Mouse (Mus musculus) heart, embryonic 11.5 days (tissue): ENCODE measurements around the gene Hunk. TPM values are rescaled to one million over a fixed set of nuclear protein-coding genes. Genes with fewer than 3 reads are reported as not detected.

Experiments
- ATAC-seq: fragments of 200-750 bp; cut with Nextera tagmentation; replicated peaks from 2 replicates; pipeline ENCODE4 v1.8.0; 2017; ENCODE audit warnings: moderate library complexity; ENCODE audit not compliant: insufficient number of reproducible peaks, low FRiP score, low TSS enrichment
- H3K27ac ChIP-seq: fragments of 300-500 bp; sonication (generic); 2 replicates; pipeline ENCODE4 v1.5.1; 2014; ENCODE audit warnings: mild to moderate bottlenecking, low read depth, low read length
- H3K27me3 ChIP-seq: fragments of 300-500 bp; sonication (generic); 2 replicates; pipeline ENCODE4 v1.6.1; 2014; ENCODE audit warnings: mild to moderate bottlenecking, low read length, mixed read lengths; ENCODE audit not compliant: control insufficient read depth, insufficient read depth
- H3K36me3 ChIP-seq: fragments of 300-500 bp; sonication (generic); 2 replicates; pipeline ENCODE4 v1.6.1; 2014; ENCODE audit warnings: mild to moderate bottlenecking, low read length, moderate library complexity, mixed read lengths; ENCODE audit not compliant: control insufficient read depth, insufficient read depth
- H3K4me1 ChIP-seq: fragments of 300-500 bp; sonication (generic); 2 replicates; pipeline ENCODE4 v1.6.1; 2014; ENCODE audit warnings: low read length; ENCODE audit not compliant: control insufficient read depth, insufficient read depth
- H3K4me2 ChIP-seq: fragments of 300-500 bp; sonication (generic); 2 replicates; pipeline ENCODE4 v1.6.1; 2014; ENCODE audit warnings: mild to moderate bottlenecking, moderate library complexity
- H3K4me3 ChIP-seq: fragments of 300-500 bp; sonication (generic); 2 replicates; pipeline ENCODE4 v1.5.1; 2014; ENCODE audit warnings: low read depth, low read length
- H3K9ac ChIP-seq: fragments of 300-500 bp; sonication (generic); 2 replicates; pipeline ENCODE4 v1.6.1; 2014; ENCODE audit warnings: mild to moderate bottlenecking, low read depth, low read length, moderate library complexity
- H3K9me3 ChIP-seq: fragments of 300-500 bp; sonication (generic); replicated peaks from 2 replicates; pipeline ENCODE4 v1.6.1; 2016; ENCODE audit warnings: low read length; ENCODE audit not compliant: control insufficient read depth
- WGBS: fragments of 180-500 bp; shearing (Covaris S2); extraction: QIAGEN DNeasy Blood & Tissue Kit; methylation state at CpG from one replicate; pipeline ENCODE4 v1.1.7; 2014; ENCODE audit not compliant: insufficient replicate concordance; 5-methylcytosine and 5-hydroxymethylcytosine counted together
- polyA plus RNA-seq: library from polyadenylated mRNA; unstranded; fragments of >200 nt; fragmentation: Nextera tagmentation; extraction: Ambion mirVana; gene quantifications from 2 replicates; pipeline ENCODE4 v1.2.1, GENCODE M21; 2014

Hunk gene
- polyA plus RNA-seq, 1 experiment from 2014 or later = 16.4 TPM

GRCm38 (mm10) chr16:90485125-90485524 is 99.3 kb downstream of the Hunk start:
- WGBS = 92% methylated on average over 7 of the region's 7 CpGs
- H3K36me3 ChIP-seq = peaks cover 36% of the 10 kb centered on the region
- ATAC-seq = no peak
- H3K27ac ChIP-seq = no peak overlapping the region
- no peaks in the 10 kb centered on the region for H3K27me3 ChIP-seq
- no peak overlapping the region for H3K4me2 ChIP-seq
- H3K4me1 ChIP-seq = 0 out of 2 replicates have a peak, but pooled peaks cover under 1% of the 10 kb centered on the region
- no peak overlapping the region for H3K4me3 ChIP-seq
- H3K9ac ChIP-seq = no peak overlapping the region
- no peaks in the 10 kb centered on the region for H3K9me3 ChIP-seq

- Histone ChIP-seq H3K9me3 (no peaks in the 10 kb centered on the region), H3K4me3 (no peak overlapping the region), H3K27ac (no peak overlapping the region), H3K27me3 (no peaks in the 10 kb centered on the region), H3K4me1 (0 out of 2 replicates have a peak, but pooled peaks cover 2% of the 10 kb centered on the region), H3K9ac (no peak overlapping the region), H3K4me2 (no peak overlapping the region), H3K36me3 (peaks cover 36% of the 10 kb centered on the region)
- no peak for ATAC-seq
- 89% methylated on average over 4 of the region's 4 CpGs for WGBS
Measured at GRCm38 (mm10) chr16:90485599-90485998, 99.8 kb downstream of the Hunk start.

- H3K36me3 ChIP-seq = peaks cover 13% of the 10 kb centered on the region
- H3K9ac ChIP-seq = no peak overlapping the region
- no peak overlapping the region for H3K27ac ChIP-seq
- H3K4me3 ChIP-seq = no peak overlapping the region
- H3K27me3 ChIP-seq = no peaks in the 10 kb centered on the region
- WGBS = 67% methylated on average over 4 of the region's 4 CpGs
- H3K4me2 ChIP-seq = no peak overlapping the region
- no peak for ATAC-seq
- H3K9me3 ChIP-seq = no peaks in the 10 kb centered on the region
- H3K4me1 ChIP-seq = peaks cover 7% of the 10 kb centered on the region; the same call in 1 of the 2 replicates
Measured at GRCm38 (mm10) chr16:90490066-90490465, 104.3 kb downstream of the Hunk start.

GRCm38 (mm10) chr16:90491898-90492499 is 106.2 kb downstream of the Hunk start:
- ATAC-seq = no peak
- Histone ChIP-seq H3K4me2 (no peak overlapping the region), H3K9ac (no peak overlapping the region), H3K4me3 (no peak overlapping the region), H3K36me3 (peaks cover 17% of the 10 kb centered on the region), H3K27ac (no peak overlapping the region), H3K4me1 (peaks cover 7% of the 10 kb centered on the region; the same call in 1 of the 2 replicates), H3K9me3 (no peaks in the 10 kb centered on the region), H3K27me3 (no peaks in the 10 kb centered on the region)
- WGBS = 53% methylated on average over 5 of the region's 5 CpGs

GRCm38 (mm10) chr16:90496930-90497329 is 111.1 kb downstream of the Hunk start:
- WGBS = 47% methylated on average over 11 of the region's 11 CpGs
- Histone ChIP-seq H3K36me3 (peaks cover 20% of the 10 kb centered on the region), H3K27me3 (no peaks in the 10 kb centered on the region)

GRCm38 (mm10) chr16:90497749-90498464 is 112.1 kb downstream of the Hunk start:
- Histone ChIP-seq H3K36me3 (peaks cover 20% of the 10 kb centered on the region), H3K4me1 (peaks cover 2% of the 10 kb centered on the region; the same call in 1 of the 2 replicates)

More at GRCm38 (mm10) chr16:90496930-90497329, 111.1 kb downstream of the Hunk start:
- Histone ChIP-seq H3K4me1 (peaks cover 2% of the 10 kb centered on the region; the same call in 1 of the 2 replicates), H3K9ac (no peak overlapping the region), H3K4me2 (no peak overlapping the region), H3K9me3 (no peaks in the 10 kb centered on the region), H3K27ac (no peak overlapping the region), H3K4me3 (no peak overlapping the region)
- ATAC-seq = no peak

GRCm38 (mm10) chr16:90500809-90501208 is 115.0 kb downstream of the Hunk start:
- H3K4me3 ChIP-seq = no peak overlapping the region
- no peak for ATAC-seq
- H3K4me2 ChIP-seq = no peak overlapping the region
- H3K9me3 ChIP-seq = no peaks in the 10 kb centered on the region
- H3K27ac ChIP-seq = no peak overlapping the region
- no peaks in the 10 kb centered on the region for H3K27me3 ChIP-seq
- H3K4me1 ChIP-seq = peaks cover 2% of the 10 kb centered on the region; the same call in 1 of the 2 replicates
- no peak overlapping the region for H3K9ac ChIP-seq
- WGBS = 77% methylated on average over 6 of the region's 6 CpGs
- H3K36me3 ChIP-seq = peaks cover 9% of the 10 kb centered on the region

More at GRCm38 (mm10) chr16:90497749-90498464, 112.1 kb downstream of the Hunk start:
- H3K27me3 ChIP-seq = no peaks in the 10 kb centered on the region
- no peak overlapping the region for H3K9ac ChIP-seq
- no peak overlapping the region for H3K4me2 ChIP-seq
- H3K27ac ChIP-seq = no peak overlapping the region
- H3K9me3 ChIP-seq = no peaks in the 10 kb centered on the region
- no peak overlapping the region for H3K4me3 ChIP-seq
- 82% methylated on average over 16 of the region's 16 CpGs for WGBS
- no peak for ATAC-seq

- Histone ChIP-seq H3K9ac (no peak overlapping the region), H3K4me3 (no peak overlapping the region), H3K9me3 (no peaks in the 10 kb centered on the region), H3K27ac (no peak overlapping the region), H3K27me3 (no peaks in the 10 kb centered on the region), H3K4me1 (no peaks in the 10 kb centered on the region), H3K4me2 (no peak overlapping the region), H3K36me3 (no peaks in the 10 kb centered on the region)
- 84% methylated on average over 10 of the region's 10 CpGs for WGBS
- ATAC-seq = no peak
Measured at GRCm38 (mm10) chr16:90505252-90505651, 119.4 kb downstream of the Hunk start.
